Mouse (Mus musculus) CD4-positive naive resting alpha-beta T cell, adult 57 days (primary cell): ENCODE data around the gene Pxk. TPM values are rescaled to one million over a fixed set of nuclear protein-coding genes. Genes with fewer than 3 reads are reported as not detected.

Experiments used
- total RNA-seq: library from RNA; stranded (reverse); gene quantifications from one replicate; pipeline ENCODE4 v1.2.4, GENCODE M21; 2023

Gene Pxk
- total RNA-seq, result 55.7 TPM

DNA sequence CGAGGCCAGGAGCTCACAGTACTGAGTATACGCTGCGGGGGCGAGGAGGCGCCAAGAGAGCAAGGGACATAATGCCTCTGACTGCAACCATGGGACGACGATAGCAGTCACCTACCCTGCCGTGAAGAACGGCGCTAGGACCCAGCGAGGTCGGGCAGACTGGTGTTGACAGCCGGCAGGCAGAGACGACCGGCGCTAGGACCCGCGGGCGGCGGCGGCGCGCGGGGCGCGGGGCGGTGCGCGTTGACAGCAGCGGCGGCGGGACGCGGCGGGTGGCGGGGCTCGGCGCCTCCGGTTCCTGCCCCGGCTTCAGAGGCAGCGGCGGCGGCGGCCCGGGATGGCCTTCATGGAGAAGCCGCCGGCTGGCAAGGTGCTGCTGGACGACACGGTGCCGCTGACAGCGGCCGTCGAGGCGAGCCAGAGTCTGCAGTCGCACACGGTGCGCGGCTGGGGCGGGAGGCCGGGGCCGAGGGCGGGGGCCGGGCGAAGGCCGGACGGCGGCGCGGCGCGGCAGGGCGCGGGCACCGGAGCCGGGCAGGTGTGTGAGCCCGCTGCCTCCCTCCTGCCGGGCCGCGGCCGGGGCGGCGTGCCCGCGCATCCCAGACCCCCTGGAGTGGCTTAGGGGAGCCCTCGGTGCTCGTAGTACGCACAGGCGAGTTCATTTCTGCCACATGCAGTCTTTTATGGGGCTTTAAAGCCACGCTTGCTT is at the start of gene Pxk:
TSS of gene Pxk (plus strand) at position 234 of the 709 bp plus-strand sequence.

DNA sequence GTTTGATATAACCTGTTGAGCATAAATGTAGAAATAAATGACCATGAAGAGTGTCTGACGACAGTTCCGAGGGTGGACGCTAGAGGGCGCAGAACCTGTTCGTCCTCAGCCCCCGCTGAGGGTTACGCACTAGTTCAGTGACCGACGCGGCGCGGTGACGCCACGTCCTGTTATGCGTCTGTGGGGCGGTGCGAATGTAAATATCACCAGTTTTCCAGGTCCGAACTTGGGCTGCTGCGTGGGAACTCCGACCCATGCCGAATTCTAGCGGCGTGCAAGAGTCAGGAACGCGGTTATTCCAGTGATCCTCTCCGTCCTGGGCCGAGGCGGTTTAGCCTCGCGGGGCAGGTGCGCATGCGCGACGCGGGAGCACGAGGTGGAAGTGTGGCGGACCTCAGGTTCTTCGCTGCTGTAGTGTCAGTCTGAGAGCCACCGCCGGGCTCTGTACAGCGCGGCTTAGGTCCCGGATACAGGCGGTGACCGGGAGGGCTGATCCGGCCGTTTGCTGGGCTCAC is 17.8 kb upstream of the Pxk start, which contains the start of gene Rpp14:
TSS of gene Rpp14 (plus strand) at position 203 of the 515 bp plus-strand sequence.

DNA sequence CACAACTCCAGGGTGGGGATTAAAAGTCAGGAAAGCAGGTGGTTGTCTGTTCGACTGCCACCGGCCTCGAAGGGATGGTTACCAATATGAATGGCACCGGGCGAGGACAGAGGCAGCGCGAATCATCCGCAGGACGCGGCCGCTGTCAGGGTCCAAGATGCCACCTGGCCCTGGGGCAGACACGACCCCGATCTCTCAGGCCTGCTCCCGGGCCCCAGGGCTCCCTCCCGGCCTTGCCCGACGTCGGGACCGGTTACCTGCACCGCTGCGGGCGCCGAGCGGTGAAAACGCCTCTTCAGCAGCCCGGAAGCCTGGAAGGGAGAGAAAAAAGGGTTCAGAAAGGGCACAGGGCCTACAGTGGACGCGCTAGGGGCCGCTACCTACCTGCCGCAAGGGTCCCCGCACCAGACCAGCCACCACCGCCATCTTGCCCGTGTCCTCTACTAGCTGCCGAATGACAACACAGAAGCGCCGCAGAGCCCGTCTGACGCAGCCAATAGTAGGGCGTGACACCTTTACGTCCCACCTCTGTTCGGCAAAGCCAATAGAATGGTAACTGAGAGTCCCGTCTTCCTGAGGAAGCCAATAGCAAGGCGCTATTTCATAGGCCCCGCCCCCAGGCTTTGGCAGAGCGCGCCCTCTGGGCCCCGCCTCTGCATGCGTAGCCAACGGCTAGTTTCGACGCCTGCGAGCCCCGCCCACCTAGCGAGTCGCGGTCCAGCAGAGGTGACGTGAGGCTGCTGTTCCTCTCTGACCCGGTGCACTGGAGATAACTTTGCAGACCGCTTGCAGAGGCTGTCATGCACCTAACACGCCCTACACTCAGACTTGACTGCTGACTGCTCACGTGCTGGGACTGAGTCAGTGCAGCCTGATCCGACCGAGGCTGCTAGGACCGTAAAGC is 74.7 kb downstream of the Pxk start, which contains the start of gene Pdhb:
TSS of gene Pdhb (minus strand) at position 519 of the 904 bp plus-strand sequence.

DNA sequence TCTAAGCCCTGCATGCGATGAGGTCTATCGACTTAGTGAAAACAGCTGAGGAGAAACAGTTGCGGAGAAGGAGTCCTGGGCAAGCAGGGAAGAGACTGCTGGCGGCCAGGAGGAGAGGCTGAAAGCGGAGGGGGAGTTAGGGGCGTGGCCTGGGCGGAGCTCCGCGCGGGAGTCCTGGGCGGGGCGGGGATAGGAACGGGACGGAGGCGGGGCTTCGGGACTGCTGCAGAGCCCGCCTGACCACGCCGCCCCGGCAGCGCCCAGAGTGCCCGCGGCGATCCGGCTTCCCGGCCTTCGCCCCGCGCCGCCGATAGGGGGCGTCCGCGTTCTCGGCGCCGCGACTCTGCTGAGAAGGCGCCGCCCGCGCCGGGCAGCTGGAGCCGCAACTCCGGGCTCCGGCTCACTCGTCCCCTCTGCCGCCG is 115.8 kb downstream of the Pxk start, which contains the start of gene Kctd6:
TSS of gene Kctd6 (plus strand) at position 338 of the 422 bp plus-strand sequence.

Other genes starting within 250 kb of the Pxk start
- gene Gm45521, start 140.9 kb upstream of the Pxk start, total RNA-seq, result not detected
- 2.3 TPM for gene Dnase1l3, start 103.6 kb upstream of the Pxk start, total RNA-seq
- 13.6 TPM for gene Abhd6, start 95.3 kb upstream of the Pxk start, total RNA-seq
- gene Rpp14, start 17.8 kb upstream of the Pxk start, total RNA-seq, result 10.1 TPM
- 133 TPM for gene Pdhb, start 74.8 kb downstream of the Pxk start, total RNA-seq
- gene Kctd6, start 115.9 kb downstream of the Pxk start, total RNA-seq, result 13.1 TPM
- gene Acox2, start 161.1 kb downstream of the Pxk start, total RNA-seq, result not detected
- not detected for gene Fam107a, start 219.8 kb downstream of the Pxk start, total RNA-seq